Mouse (Mus musculus) embryonic facial prominence, embryonic 11.5 days (tissue): Measurements from ENCODE around the gene Gm20605. TPM values are rescaled to one million over a fixed set of nuclear protein-coding genes. Genes with fewer than 3 reads are reported as not detected.

Source experiments
- ATAC-seq: fragments of 200-750 bp; cut with Nextera tagmentation; replicated peaks from 2 replicates; pipeline ENCODE4 v1.8.0; 2017; ENCODE audit warnings: low read depth; ENCODE audit not compliant: insufficient number of reproducible peaks, low FRiP score, low TSS enrichment
- DNase-seq: peaks from one replicate; pipeline ENCODE4 v3.0.0-alpha.2; 2015; ENCODE audit warnings: low spot score
- H3K27ac ChIP-seq: fragments of 300-500 bp; sonication (generic); replicated peaks from 2 replicates; pipeline ENCODE4 v1.5.1; 2014; ENCODE audit warnings: mild to moderate bottlenecking, low read depth, low read length, control low read depth
- H3K27me3 ChIP-seq: fragments of 300-500 bp; sonication (generic); 2 replicates; pipeline ENCODE4 v1.6.1; 2014; ENCODE audit warnings: mild to moderate bottlenecking, low read length, moderate library complexity, mixed read lengths; ENCODE audit not compliant: control insufficient read depth, insufficient read depth
- H3K36me3 ChIP-seq: fragments of 300-500 bp; sonication (generic); replicated peaks from 2 replicates; pipeline ENCODE4 v1.6.1; 2014; ENCODE audit warnings: low read depth, mild to moderate bottlenecking, low read length, moderate library complexity, mixed read lengths; ENCODE audit not compliant: control insufficient read depth, insufficient read depth
- H3K4me1 ChIP-seq: fragments of 300-500 bp; sonication (generic); 2 replicates; pipeline ENCODE4 v1.6.1; 2014; ENCODE audit warnings: low read length, mixed read lengths; ENCODE audit not compliant: control insufficient read depth, insufficient read depth
- H3K4me2 ChIP-seq: fragments of 300-500 bp; sonication (generic); 2 replicates; pipeline ENCODE4 v1.6.1; 2014; ENCODE audit warnings: low read depth, mild to moderate bottlenecking, control low read depth, low read length, moderate library complexity
- H3K4me3 ChIP-seq: fragments of 300-500 bp; sonication (generic); 2 replicates; pipeline ENCODE4 v1.5.1; 2014; ENCODE audit warnings: low read depth, low read length, control low read depth
- H3K9ac ChIP-seq: fragments of 300-500 bp; sonication (generic); replicated peaks from 2 replicates; pipeline ENCODE4 v1.6.1; 2014; ENCODE audit warnings: mild to moderate bottlenecking, control low read depth, low read length
- H3K9me3 ChIP-seq: fragments of 300-500 bp; sonication (generic); replicated peaks from 2 replicates; pipeline ENCODE4 v1.6.1; 2016; ENCODE audit warnings: mild to moderate bottlenecking, low read length, inconsistent platforms, mixed read lengths; ENCODE audit not compliant: control insufficient read depth
- WGBS: fragments of 180-500 bp; shearing (Covaris S2); extraction: QIAGEN DNeasy Blood & Tissue Kit; methylation state at CpG from one replicate; pipeline ENCODE4 v1.1.7; 2014; 5-methylcytosine and 5-hydroxymethylcytosine counted together
- polyA plus RNA-seq: library from polyadenylated mRNA; unstranded; fragments of >200 nt; fragmentation: Nextera tagmentation; extraction: Ambion mirVana; gene quantifications from 2 replicates; pipeline ENCODE4 v1.2.1, GENCODE M21; 2014

The Gm20605 gene
- polyA plus RNA-seq, 1 experiment from 2014 or later, result 3.7 TPM

GRCm38 (mm10) chr5:137607860-137608653 is 20.9 kb upstream of the Gm20605 start:
- Histone ChIP-seq H3K4me1 (peaks cover 16% of the 10 kb centered on the region), H3K9ac (peak overlapping the region; percentile 32), H3K27me3 (no peaks in the 10 kb centered on the region), H3K36me3 (no peaks in the 10 kb centered on the region; the same call in 1 of the 2 replicates), H3K9me3 (no peaks in the 10 kb centered on the region), H3K27ac (no peak overlapping the region), H3K4me2 (peak overlapping the region; percentile 36), H3K4me3 (peak overlapping the region; percentile 20)
- WGBS, result 18% methylated on average over 26 of the region's 26 CpGs
- no peak for ATAC-seq
- DNase-seq, result no peak

- Histone ChIP-seq H3K27me3 (no peaks in the 10 kb centered on the region), H3K36me3 (no peaks in the 10 kb centered on the region; the same call in 1 of the 2 replicates), H3K4me3 (peak overlapping the region; percentile 20; the same call in 1 of the 2 replicates), H3K27ac (0 out of 2 replicates have a peak overlapping the region, but pooled peaks have one; percentile 1), H3K4me1 (peaks cover 16% of the 10 kb centered on the region), H3K9ac (peak overlapping the region; percentile 32), H3K4me2 (peak overlapping the region; percentile 36), H3K9me3 (no peaks in the 10 kb centered on the region)
- 14% methylated on average over 23 of the region's 23 CpGs for WGBS
- ATAC-seq (no peak), DNase-seq (no peak)
Observed at GRCm38 (mm10) chr5:137608654-137609190, 20.3 kb upstream of the Gm20605 start.

- ATAC-seq (no peak), DNase-seq (no peak)
- H3K36me3 ChIP-seq, result no peaks in the 10 kb centered on the region; the same call in 1 of the 2 replicates
- 43% methylated on average over 3 of the region's 3 CpGs for WGBS
- no peak overlapping the region for H3K9ac ChIP-seq
- H3K4me2 ChIP-seq, result peak overlapping the region; percentile 36
- no peaks in the 10 kb centered on the region for H3K27me3 ChIP-seq
- H3K4me1 ChIP-seq, result peaks cover 16% of the 10 kb centered on the region
- H3K4me3 ChIP-seq, result 0 out of 2 replicates have a peak overlapping the region, but pooled peaks have one; percentile 5
- H3K9me3 ChIP-seq, result no peaks in the 10 kb centered on the region
- H3K27ac ChIP-seq, result 0 out of 2 replicates have a peak overlapping the region, but pooled peaks have one; percentile 1
Observed at GRCm38 (mm10) chr5:137609292-137609691, 19.7 kb upstream of the Gm20605 start.

GRCm38 (mm10) chr5:137610056-137610455 is 18.9 kb upstream of the Gm20605 start:
- Histone ChIP-seq H3K4me3 (peak overlapping the region; percentile 32), H3K4me2 (peak overlapping the region; percentile 49), H3K4me1 (peaks cover 16% of the 10 kb centered on the region), H3K27me3 (no peaks in the 10 kb centered on the region), H3K9me3 (no peaks in the 10 kb centered on the region), H3K27ac (peak overlapping the region; percentile 95), H3K36me3 (no peaks in the 10 kb centered on the region; the same call in 1 of the 2 replicates), H3K9ac (peak overlapping the region; percentile 50)
- ATAC-seq, result no peak
- DNase-seq, result no peak
- WGBS, result 48% methylated on average over 4 of the region's 4 CpGs

- DNase-seq (peak; percentile 97), ATAC-seq (peak; percentile 71)
- 7% methylated on average over 12 of the region's 12 CpGs for WGBS
- peak overlapping the region; percentile 95 for H3K27ac ChIP-seq
- no peaks in the 10 kb centered on the region for H3K9me3 ChIP-seq
- H3K36me3 ChIP-seq, result no peaks in the 10 kb centered on the region; the same call in 1 of the 2 replicates
- peak overlapping the region; percentile 49 for H3K4me2 ChIP-seq
- H3K9ac ChIP-seq, result peak overlapping the region; percentile 51
- peak overlapping the region; percentile 32 for H3K4me3 ChIP-seq
- peaks cover 16% of the 10 kb centered on the region for H3K4me1 ChIP-seq
- no peaks in the 10 kb centered on the region for H3K27me3 ChIP-seq
Observed at GRCm38 (mm10) chr5:137610548-137611244, 18.3 kb upstream of the Gm20605 start.

- peaks cover 16% of the 10 kb centered on the region for H3K4me1 ChIP-seq
- H3K27ac ChIP-seq, result peak overlapping the region; percentile 95
- ATAC-seq, result peak; percentile 72
- H3K4me2 ChIP-seq, result peak overlapping the region; percentile 49
- peak; percentile 88 for DNase-seq
- no peaks in the 10 kb centered on the region for H3K9me3 ChIP-seq
- no peaks in the 10 kb centered on the region; the same call in 1 of the 2 replicates for H3K36me3 ChIP-seq
- H3K9ac ChIP-seq, result peak overlapping the region; percentile 51
- WGBS, result 16% methylated on average over 6 of the region's 6 CpGs
- H3K4me3 ChIP-seq, result peak overlapping the region; percentile 25
- H3K27me3 ChIP-seq, result no peaks in the 10 kb centered on the region
Observed at GRCm38 (mm10) chr5:137611245-137611602, 17.8 kb upstream of the Gm20605 start.

- DNase-seq, result no peak
- no peak overlapping the region for H3K4me2 ChIP-seq
- H3K4me1 ChIP-seq, result peaks cover 12% of the 10 kb centered on the region
- 62% methylated on average over 5 of the region's 5 CpGs for WGBS
- H3K36me3 ChIP-seq, result no peaks in the 10 kb centered on the region
- H3K4me3 ChIP-seq, result no peak overlapping the region
- H3K9ac ChIP-seq, result peak overlapping the region; percentile 18; the same call in 1 of the 2 replicates
- no peak for ATAC-seq
- H3K27ac ChIP-seq, result peak overlapping the region; percentile 20; the same call in 1 of the 2 replicates
- H3K27me3 ChIP-seq, result no peaks in the 10 kb centered on the region
- no peaks in the 10 kb centered on the region for H3K9me3 ChIP-seq
Observed at GRCm38 (mm10) chr5:137613076-137613475, 15.9 kb upstream of the Gm20605 start.
